Mouse (Mus musculus) c-Kit-negative CD71-positive TER-119-positive erythroid progenitor cells, embryonic 14.5 days (primary cell): ENCODE data around the gene Tbxas1.

ENCODE experiments used
- DNase-seq: peaks from one replicate; pipeline ENCODE4 v3.0.0-alpha.2; 2013; ENCODE audit warnings: low read depth, low spot score

Gene Tbxas1

DNA sequence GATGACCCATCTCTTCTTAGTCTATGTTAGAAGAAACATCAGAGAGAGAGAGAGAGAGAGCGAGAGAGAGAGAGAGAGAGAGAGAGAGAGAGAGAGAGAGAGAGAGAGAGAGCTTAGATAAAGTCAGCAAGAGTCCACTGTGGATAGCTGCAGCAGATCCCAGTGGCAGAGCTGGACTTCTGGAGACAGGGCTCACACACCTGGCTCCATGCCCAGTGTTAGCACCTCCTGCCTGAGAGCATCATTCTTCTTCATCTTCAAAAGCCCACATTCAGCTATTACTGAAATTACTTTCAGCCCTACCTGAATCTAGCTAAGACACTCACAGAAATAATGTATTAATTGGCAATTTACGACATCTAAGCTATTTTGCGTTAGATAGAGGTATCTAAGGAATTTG lies 85.2 kb downstream of the Tbxas1 start:
- no peak for DNase-seq

DNA sequence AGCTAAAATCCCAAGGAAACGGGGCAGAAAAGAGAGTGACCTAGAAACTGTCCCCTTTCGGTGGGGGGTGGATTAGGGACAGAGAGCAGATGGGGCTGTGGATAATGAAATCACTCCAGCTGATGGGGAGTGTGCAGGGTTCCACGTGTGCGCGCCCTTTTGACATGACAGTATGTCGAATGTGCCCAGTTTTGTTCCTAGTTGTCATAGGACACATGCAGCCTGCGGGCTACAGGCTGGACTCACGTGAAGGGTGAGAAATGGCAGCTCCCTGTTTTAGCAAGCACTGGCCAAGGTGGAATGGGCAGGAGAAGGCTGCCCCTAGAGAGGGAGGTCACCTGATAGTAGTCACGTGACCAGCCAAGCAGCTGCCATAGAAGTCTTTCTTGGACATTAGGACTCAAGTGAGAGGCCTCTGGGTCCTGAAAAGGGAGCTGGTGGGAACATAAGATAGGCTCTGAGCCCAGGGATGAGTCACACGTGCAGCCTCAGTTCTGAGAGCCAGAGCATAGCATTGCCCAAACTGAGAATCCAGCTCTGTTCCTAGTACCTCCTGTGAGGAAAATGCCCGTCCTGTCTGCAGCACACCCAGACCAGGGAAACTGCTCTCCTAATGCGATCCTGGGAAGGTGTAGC lies 85.7 kb downstream of the Tbxas1 start:
- DNase-seq = no peak

DNA sequence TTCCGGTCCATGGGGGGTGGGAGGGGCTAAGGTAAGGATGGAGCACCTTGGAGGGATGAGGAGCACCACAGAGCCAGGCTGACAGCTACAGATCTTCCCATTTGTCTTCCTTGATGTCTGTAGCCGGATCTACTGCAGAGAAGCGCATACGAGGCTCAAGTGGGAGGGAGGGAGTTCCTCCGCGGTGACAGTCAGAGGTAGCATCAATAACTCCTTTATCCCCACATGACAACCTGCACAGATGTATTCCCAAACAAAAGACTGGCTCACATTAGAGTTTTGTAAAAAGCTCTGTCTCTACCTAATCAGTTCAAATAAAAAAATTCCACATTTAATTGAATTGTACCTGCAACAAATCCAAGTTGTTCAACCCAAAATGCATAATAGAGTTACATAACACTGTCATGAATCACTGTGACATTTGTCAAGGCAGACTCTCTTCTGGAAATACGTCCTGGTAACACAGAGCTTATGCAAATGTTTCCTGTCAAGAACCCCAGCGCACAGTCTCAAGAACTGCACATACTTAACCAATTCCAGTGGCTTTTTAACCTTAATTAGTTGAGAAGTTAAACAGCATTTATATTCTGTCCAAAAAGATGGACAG lies 86.3 kb downstream of the Tbxas1 start:
- DNase-seq = no peak

DNA sequence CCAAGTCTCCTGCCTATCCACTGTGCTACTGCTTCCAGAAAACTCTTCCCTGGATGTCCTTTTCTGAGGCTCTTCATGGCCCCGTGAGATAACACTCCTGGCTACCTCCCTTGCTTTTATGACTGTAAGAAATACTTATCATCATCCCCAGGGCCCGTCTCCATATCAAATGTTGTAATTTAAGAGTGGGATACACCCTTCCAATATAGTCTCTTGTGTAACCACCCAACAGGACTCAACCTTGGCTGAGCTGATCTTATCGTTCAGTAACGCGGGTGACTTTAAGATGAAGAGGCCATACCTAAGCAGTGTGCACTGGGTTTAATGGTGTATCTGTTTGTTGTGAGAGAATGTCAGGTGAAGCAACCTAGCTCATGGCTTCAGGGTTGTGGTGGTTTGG lies 91.6 kb downstream of the Tbxas1 start:
- peak; percentile 44 for DNase-seq

DNA sequence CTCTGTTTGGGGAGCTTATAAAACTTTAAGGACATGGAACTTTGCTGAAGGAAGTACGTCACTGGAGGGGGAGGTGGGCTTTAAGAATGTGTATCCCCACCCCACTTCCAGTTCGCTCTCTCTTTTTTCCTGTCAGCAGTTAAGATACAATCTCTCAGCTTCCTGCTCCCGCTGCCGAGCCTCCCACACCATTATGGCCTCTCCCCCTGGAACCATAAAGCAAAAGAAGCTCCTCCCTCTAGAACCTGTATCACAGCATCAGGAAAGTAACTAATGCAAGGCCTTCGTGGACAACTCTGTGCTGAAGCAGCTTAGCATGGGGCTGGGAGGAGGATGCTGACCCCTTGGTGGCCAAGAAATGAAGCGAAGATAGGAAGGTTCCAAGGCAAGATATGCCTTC lies 92.1 kb downstream of the Tbxas1 start:
- DNase-seq = no peak

DNA sequence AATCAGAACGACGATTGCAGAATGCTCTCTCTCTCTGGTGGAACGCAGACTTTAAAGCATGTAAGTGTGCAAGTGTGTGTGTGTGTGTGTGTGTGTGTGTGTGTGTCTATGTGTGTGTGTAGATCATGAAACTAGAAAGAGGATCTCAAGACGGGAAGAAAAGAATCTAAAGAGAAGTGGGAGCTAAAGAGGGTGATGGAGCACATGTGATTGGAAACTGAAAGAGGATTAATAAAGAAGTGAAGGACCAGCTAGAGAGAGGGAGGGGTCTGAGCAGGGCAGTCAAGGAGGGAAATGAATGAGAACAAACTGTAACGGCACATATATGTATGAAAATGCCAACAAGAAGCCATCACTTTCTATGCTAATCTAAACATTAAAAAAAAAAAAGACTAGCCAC lies 92.8 kb downstream of the Tbxas1 start:
- no peak for DNase-seq

DNA sequence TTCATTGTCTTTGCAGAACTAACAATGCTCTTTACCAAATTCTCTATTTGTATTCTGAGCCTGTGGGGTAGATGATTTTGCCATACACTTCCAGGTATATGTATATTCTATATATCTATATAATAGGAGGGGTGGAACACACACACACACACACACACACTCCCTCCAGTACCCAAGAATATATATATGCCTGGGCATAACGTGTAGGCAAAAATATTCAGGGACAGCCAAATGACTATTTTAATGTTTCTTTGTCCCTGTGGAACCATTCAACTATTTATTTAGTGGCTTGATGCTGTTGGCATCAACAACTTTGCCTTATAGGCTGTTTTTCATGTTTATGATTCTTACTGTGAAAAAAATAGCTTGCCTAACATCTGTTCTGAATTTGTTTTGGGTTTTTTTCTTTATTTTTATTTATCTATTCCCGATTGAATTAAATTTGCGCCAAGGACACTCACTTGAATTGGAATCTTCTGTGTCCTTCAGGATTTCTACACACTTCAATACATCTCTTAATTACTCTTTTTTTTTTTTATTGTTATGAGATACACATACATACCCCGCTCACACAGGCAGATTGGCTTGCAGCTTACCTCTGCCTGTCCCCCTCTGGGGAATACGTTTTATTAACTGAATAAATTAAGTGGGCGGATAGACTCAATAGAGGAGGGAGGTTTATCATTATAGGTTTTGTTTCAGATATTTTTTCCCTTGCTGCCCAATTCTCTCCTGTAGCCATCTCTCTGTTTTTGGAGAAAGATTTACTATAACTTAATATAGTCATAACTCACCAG lies 94.9 kb downstream of the Tbxas1 start:
- no peak for DNase-seq

DNA sequence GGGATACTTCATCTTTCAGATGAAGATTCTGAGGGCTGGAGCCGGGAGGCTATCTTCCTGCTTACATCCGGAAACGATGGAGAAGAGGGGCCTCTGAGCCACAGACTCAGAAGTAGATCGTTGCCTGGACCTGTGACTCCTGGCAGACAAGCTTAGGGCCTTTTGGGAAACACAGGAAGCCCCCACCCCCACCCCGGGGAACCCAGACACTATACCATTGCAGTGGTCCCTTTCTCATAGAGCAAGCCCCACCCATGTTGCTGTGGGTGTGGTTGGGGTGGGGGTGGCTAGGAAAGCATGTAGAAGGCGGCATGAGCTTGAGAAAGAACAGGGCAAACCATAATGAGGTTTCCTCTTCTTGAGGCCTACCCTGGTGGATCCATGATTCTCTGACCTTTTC lies 95.6 kb downstream of the Tbxas1 start:
- DNase-seq = no peak

DNA sequence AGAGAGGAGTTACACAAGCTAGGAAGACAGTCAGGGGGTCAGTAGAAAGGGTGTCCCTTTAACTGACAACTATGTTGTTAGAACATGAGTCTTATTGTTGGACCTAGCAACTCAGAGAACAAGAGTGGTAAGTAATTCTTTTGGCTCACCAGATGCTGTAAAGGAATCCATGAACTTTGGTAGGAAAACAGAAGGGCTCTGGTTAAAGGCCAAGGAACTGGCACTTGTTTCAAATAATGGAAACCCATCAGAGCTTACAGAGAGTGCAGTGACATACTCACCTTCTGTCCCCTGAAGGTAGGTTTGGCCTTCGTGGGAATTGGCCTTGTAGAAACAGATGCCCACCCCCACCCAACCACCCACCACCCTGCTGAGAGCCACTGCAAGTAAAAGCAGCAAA lies 97.6 kb downstream of the Tbxas1 start:
- no peak for DNase-seq

DNA sequence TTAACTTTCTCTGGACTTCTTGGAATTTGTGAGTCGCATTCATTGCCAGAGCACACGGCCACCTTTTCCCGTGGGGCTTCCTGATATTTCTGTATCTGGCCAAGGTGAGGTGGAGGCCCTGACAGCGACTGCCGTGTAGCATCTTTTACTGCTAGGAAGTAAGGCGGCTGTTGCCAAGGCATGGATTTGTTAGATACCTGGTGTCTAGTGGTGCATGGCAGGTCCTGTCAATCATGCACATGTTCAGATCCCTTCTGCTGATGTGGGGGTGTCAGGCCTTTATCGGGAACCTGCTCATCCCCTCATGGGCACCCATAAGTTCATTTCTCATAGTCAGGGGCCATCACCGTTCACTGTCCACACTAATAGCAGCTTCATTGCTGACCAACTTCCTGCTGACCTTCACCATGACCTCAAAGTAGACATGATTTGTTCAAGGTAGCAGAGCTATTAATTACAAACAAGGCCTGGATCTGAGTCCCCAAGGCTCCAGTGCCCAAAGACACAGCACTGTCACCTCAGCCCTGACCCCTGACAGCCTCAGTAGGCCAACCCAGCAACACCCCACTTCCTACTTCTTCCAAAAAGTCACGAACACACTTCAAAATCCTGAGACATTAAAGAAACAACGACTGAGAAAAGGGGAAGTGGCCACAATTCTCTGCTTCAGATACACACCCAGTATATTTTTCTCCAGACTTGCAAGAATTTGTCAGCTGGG lies 98.4 kb downstream of the Tbxas1 start:
- no peak for DNase-seq

DNA sequence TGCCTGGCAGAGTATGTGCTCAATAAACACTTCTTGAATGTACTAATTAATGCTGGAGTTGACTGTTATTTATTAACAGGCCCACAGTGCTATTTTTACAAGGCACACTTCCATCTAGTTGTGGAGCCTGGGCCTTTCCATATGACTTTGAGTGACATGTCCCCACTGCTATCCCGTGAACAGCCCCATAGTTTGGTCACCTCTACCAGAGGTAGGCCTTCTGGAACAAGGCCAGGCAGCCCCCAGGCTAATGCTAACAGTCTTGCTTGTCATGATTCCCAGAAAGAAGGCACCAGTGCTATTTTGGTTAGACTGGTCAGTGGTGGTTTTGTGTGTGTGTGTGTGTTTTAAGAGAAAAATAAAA lies 98.9 kb downstream of the Tbxas1 start:
- no peak for DNase-seq

DNA sequence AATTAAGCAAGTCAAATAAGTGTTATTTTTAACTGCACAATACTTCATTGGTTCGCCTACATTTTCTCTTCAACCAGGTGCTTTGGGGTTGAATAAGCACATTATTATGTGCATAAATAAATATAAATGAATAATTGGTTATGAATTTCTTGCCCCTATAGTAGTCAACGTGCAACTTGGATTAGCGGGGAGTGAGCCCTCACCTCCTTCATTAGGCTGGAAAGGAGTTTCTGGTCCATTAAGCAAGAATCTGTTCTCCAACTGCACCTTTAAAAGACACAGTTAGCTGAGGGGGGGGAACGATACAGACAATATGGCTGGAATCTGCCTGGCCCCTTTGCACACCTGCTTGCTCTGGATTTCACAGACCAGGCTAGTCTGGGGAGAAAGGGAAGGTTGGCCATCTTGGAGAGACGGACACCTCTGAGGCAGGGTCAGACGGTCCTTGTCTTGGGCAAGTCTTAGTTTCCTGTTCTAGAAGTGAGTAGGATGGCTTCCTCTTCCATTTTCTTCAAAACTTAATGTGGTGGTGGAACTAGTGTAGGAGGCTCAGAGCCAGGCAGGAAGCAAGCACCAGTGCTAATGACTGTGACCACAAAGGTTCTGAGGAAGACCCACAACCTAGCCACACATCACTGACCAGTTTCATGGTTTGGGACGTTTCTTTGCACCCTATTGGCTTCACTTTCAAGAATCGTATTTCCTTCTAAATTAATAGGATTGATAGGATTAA lies 99.5 kb downstream of the Tbxas1 start:
- DNase-seq = no peak

DNA sequence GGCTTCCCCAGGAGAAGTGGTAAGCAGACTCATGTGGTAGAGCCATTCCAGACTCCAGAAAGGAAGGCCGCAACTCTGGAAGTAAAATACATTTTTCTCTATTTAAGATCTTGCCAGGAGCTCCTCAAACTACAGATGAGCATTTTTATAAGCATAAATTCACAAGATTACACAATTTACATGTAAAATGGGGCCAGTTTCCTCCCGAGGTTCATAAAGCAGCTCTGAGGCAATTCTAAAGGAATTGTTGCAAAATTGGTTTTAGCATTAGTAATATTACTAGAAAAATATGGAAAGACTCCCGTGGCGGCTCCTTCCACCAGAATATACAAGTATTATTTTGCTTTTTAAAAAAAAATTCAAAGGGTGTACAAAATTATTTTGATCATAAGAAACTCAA lies 100.7 kb downstream of the Tbxas1 start:
- DNase-seq = no peak

DNA sequence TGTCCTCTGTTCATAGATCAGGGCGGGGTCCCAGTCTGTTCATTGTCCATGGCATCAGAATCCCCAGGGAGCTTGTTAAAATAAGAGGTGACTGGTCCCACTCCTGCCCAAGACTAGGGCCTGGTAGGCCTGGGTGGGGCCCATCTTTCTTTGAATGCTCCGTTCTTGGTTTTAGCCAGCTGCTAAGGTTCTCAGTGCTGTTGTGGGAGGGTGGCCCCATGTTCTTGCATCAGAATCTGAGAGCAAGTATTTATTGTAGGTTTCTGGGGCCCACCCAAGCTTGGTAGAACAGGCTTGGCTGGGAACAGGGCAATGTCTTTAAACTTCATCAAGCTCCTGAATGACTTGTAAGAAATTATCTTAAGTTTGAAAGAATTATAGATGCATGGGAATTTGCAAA lies 101.2 kb downstream of the Tbxas1 start:
- no peak for DNase-seq

DNA sequence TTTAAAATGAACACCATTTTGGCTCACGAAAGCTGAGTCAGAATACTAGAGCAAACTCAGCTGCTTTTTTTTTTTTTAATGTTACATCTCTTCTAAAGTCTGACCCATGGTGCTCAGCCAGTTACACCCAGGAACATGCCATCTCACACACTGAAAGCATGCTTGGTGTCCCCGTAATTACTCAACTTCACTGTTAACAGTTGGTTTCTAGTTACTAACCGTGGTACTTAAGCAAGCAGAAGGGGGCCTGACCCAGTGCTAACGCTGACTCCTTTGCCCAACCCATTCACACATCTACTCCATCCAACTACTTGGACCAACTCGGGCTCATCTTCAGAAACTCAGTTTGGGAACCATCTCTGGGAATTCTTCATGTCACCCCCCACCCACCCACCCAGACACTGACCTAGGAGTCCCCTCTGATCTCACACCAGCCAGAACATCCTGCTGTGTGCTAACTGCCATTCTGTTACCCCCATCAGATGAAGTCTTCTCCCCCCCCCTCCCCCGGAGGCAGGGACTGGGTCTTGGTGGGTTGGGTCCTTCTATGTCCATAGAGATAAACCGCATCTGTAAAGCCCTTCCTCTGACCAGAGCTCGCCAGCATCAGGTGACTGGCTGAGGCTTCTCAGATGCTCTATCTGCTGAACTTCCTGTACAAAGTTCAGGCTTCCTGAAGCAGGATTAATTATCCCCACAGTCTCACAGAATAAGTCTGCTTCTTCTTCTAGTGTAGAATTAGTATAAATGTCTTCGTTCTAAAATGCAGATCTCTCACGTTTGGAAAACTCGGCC lies 105.9 kb downstream of the Tbxas1 start:
- DNase-seq = no peak

DNA sequence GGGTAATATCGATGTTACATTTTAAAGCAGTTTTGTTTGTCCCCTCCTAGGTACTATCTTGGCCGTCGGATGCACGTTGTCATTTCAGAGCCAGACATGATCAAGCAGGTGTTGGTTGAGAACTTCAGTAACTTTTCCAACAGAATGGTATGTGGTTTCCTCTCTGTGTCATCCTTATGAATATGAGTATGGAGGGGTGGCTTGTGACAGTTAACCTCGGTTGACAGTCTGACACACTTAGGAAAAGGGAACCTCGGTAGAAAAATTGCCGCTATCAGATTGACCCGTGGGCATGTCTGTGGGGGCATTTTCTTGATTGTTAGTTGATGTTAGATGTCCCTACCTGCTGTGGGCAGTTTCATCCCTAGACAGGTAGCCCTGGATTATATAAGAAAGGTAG lies 106.9 kb downstream of the Tbxas1 start:
- no peak for DNase-seq

DNA sequence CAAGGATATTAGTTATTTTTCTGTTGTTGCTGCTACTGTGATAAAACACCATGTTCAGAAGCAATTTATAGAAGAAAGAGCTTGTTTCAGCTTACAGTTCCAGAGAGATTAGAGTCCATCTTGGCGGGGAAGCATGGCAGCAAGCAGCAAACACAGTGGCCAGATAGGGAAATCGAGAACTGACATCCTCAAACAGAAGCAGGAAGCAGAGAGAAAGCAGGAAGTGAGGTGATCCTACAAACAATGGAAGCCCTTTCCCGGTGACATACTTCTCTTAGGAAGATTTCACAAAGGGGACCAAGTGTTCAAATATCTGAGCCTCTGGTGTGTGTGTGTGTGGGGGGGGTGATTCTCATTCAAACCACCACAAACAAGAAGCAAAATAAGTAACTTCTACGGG lies 107.5 kb downstream of the Tbxas1 start:
- DNase-seq = no peak

DNA sequence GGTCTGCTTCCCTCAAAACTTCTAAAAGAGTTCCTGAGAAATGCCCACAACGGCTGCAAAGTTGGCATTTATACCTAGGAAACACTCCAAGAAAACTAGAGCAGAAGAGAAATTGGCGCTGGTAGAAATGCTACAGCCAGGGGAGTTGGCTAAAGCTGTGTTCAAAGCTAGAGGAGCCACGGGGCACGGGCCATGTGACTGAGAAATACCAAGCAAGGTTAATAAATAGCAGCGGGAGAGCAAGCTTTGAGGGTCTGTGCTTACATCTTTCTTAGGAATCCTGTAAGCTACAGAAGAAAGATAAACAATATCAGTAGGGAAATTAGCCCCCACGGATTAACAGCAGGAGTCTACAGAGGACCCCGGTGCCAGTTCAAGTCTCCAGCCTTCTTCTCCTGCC lies 107.9 kb downstream of the Tbxas1 start:
- no peak for DNase-seq

DNA sequence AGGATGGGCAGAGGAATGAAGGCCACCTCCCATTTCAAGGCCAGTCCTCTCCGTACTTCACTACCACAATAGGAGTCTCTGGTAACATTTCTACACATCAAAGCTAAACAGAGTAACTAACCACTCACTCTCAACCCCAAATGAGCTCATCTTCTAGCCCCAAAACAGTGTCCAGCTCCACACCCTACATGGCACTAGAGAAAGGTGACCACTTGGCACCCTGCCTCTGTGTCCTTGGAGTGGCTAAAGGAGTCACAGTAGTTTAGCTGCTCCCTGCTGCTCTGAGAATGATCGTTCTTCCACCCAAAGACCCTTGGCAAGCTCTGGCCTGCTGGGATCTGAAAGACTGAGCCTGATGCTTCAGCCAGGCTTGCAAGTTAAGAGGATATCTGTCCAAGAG lies 109.4 kb downstream of the Tbxas1 start:
- DNase-seq = no peak

DNA sequence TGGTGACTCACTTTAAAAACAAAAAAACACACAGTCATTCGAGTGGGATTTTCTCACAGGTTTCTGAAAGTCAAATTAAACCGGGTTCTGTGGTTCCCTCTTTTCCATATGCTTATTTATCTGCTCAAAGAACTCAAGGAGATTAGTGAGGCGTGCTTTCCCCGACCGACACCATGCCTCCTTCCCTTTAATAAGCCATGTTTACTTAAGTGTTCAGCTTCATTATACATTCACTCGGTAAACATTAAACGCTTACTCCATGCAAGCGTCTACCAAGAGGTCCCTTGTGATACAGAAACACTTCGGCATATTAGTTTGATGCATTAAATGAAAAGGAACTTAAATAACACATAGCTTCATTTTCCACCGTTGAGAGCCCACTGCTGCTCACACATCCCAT lies 111.4 kb downstream of the Tbxas1 start:
- DNase-seq = no peak

DNA sequence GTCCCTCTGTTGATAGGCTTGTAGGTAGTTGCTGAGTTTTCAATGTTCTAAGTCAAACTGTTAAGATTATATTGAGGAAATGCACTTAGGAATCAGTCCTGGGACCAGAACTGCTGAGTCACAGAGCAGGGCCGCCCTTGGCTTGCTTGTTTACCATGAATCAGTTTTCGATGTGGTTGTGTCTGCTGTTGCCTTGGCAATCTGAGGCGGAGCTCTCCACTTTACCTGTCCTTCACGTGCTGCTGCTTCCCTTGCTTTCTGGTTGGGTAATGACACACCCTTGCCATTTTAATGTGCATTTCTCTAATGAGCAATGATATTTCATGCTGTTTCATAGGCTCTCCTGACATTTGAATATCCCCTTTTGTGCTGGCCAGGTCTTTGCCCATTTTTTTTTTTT lies 116.8 kb downstream of the Tbxas1 start:
- peak; percentile 79 for DNase-seq
